Mouse (Mus musculus): ENCODE data around the gene Rab22a. TPM values are rescaled to one million over a fixed set of nuclear protein-coding genes. Genes with fewer than 3 reads are reported as not detected.

Rab22a gene
- polyA plus RNA-seq, 1 experiment from 2014 or later, result 33.0 TPM

- Histone ChIP-seq H3K4me1 (peaks cover 4% of the 10 kb centered on the region; the same call in 1 of the 2 replicates), H3K4me2 (no peak overlapping the region), H3K9me3 (no peaks in the 10 kb centered on the region), H3K27ac (no peak overlapping the region), H3K27me3 (replicated peaks) (no peaks in the 10 kb centered on the region), H3K9ac (no peak overlapping the region), H3K36me3 (0 out of 2 replicates have a peak, but pooled peaks cover 7% of the 10 kb centered on the region), H3K4me3 (replicated peaks) (no peak overlapping the region)
- 57% methylated on average over 1 of the region's 1 CpGs for WGBS
- ATAC-seq (ENCODE audit: insufficient read depth, low FRiP score, low read depth), result 0 out of 2 replicates have a peak, but pooled peaks have one; percentile 17
Measured at GRCm38 (mm10) chr2:173673469-173673868, 13.9 kb downstream of the Rab22a start.

- Histone ChIP-seq H3K27ac (no peak overlapping the region), H3K4me3 (replicated peaks) (no peak overlapping the region), H3K27me3 (replicated peaks) (no peaks in the 10 kb centered on the region), H3K4me1 (peaks cover 8% of the 10 kb centered on the region; the same call in 1 of the 2 replicates), H3K36me3 (0 out of 2 replicates have a peak, but pooled peaks cover 3% of the 10 kb centered on the region), H3K9ac (no peak overlapping the region), H3K4me2 (no peak overlapping the region), H3K9me3 (no peaks in the 10 kb centered on the region)
- WGBS, result 86% methylated on average over 2 of the region's 2 CpGs
- ATAC-seq (ENCODE audit: insufficient read depth, low FRiP score, low read depth), result no peak
Measured at GRCm38 (mm10) chr2:173678593-173678992, 19.0 kb downstream of the Rab22a start.

GRCm38 (mm10) chr2:173679217-173679616, 19.7 kb downstream of the Rab22a start:
- 59% methylated on average over 3 of the region's 3 CpGs for WGBS

GRCm38 (mm10) chr2:173680153-173680552, 20.6 kb downstream of the Rab22a start:
- Histone ChIP-seq H3K4me2 (no peak overlapping the region), H3K27ac (no peak overlapping the region), H3K36me3 (0 out of 2 replicates have a peak, but pooled peaks cover 3% of the 10 kb centered on the region), H3K9ac (no peak overlapping the region), H3K4me3 (replicated peaks) (no peak overlapping the region), H3K27me3 (replicated peaks) (no peaks in the 10 kb centered on the region), H3K4me1 (peaks cover 8% of the 10 kb centered on the region; the same call in 1 of the 2 replicates), H3K9me3 (no peaks in the 10 kb centered on the region)
- 66% methylated on average over 1 of the region's 1 CpGs for WGBS
- no peak for ATAC-seq (ENCODE audit: insufficient read depth, low FRiP score, low read depth)

More at GRCm38 (mm10) chr2:173679217-173679616, 19.7 kb downstream of the Rab22a start:
- Histone ChIP-seq H3K4me1 (peaks cover 8% of the 10 kb centered on the region; the same call in 1 of the 2 replicates), H3K9me3 (no peaks in the 10 kb centered on the region), H3K9ac (no peak overlapping the region), H3K4me2 (no peak overlapping the region), H3K27ac (no peak overlapping the region), H3K4me3 (replicated peaks) (no peak overlapping the region), H3K27me3 (replicated peaks) (no peaks in the 10 kb centered on the region), H3K36me3 (0 out of 2 replicates have a peak, but pooled peaks cover 3% of the 10 kb centered on the region)
- no peak for ATAC-seq (ENCODE audit: insufficient read depth, low FRiP score, low read depth)

- ATAC-seq (ENCODE audit: insufficient read depth, low FRiP score, low read depth), result no peak
- no peaks in the 10 kb centered on the region for H3K36me3 ChIP-seq
- no peaks in the 10 kb centered on the region for H3K9me3 ChIP-seq
- no peak overlapping the region for H3K4me2 ChIP-seq
- 60% methylated on average over 10 of the region's 10 CpGs for WGBS
- no peak overlapping the region for H3K4me3 ChIP-seq (replicated peaks)
- 0 out of 2 replicates have a peak, but pooled peaks cover 10% of the 10 kb centered on the region for H3K4me1 ChIP-seq
- H3K9ac ChIP-seq, result no peak overlapping the region
- H3K27me3 ChIP-seq (replicated peaks), result no peaks in the 10 kb centered on the region
- no peak overlapping the region for H3K27ac ChIP-seq
Measured at GRCm38 (mm10) chr2:173682773-173683172, 23.2 kb downstream of the Rab22a start.

- no peak overlapping the region for H3K4me2 ChIP-seq
- peaks cover 8% of the 10 kb centered on the region; the same call in 1 of the 2 replicates for H3K36me3 ChIP-seq
- H3K4me3 ChIP-seq (replicated peaks), result no peak overlapping the region
- no peak overlapping the region for H3K9ac ChIP-seq
- H3K4me1 ChIP-seq, result 0 out of 2 replicates have a peak, but pooled peaks cover 6% of the 10 kb centered on the region
- WGBS, result 85% methylated on average over 3 of the region's 3 CpGs
- no peak for ATAC-seq (ENCODE audit: insufficient read depth, low FRiP score, low read depth)
- no peaks in the 10 kb centered on the region for H3K9me3 ChIP-seq
- no peak overlapping the region for H3K27ac ChIP-seq
- no peaks in the 10 kb centered on the region for H3K27me3 ChIP-seq (replicated peaks)
Measured at GRCm38 (mm10) chr2:173685781-173686361, 26.3 kb downstream of the Rab22a start.

GRCm38 (mm10) chr2:173687363-173687762, 27.8 kb downstream of the Rab22a start:
- no peaks in the 10 kb centered on the region for H3K27me3 ChIP-seq (replicated peaks)
- H3K4me1 ChIP-seq, result 0 out of 2 replicates have a peak, but pooled peaks cover 6% of the 10 kb centered on the region
- WGBS, result 80% methylated on average over 5 of the region's 5 CpGs
- no peak overlapping the region for H3K27ac ChIP-seq
- H3K9me3 ChIP-seq, result no peaks in the 10 kb centered on the region
- H3K4me3 ChIP-seq (replicated peaks), result no peak overlapping the region
- no peak overlapping the region for H3K4me2 ChIP-seq
- H3K36me3 ChIP-seq, result peaks cover 15% of the 10 kb centered on the region
- no peak overlapping the region for H3K9ac ChIP-seq
- no peak for ATAC-seq (ENCODE audit: insufficient read depth, low FRiP score, low read depth)

- H3K27me3 ChIP-seq (replicated peaks), result no peaks in the 10 kb centered on the region
- H3K4me2 ChIP-seq, result no peak overlapping the region
- no peak overlapping the region for H3K4me3 ChIP-seq (replicated peaks)
- 0 out of 2 replicates have a peak, but pooled peaks cover 6% of the 10 kb centered on the region for H3K4me1 ChIP-seq
- peaks cover 20% of the 10 kb centered on the region for H3K36me3 ChIP-seq
- no peak for ATAC-seq (ENCODE audit: insufficient read depth, low FRiP score, low read depth)
- H3K9ac ChIP-seq, result no peak overlapping the region
- H3K27ac ChIP-seq, result no peak overlapping the region
- H3K9me3 ChIP-seq, result no peaks in the 10 kb centered on the region
Measured at GRCm38 (mm10) chr2:173689835-173690234, 30.3 kb downstream of the Rab22a start.

GRCm38 (mm10) chr2:173691748-173692147, 32.2 kb downstream of the Rab22a start:
- no peaks in the 10 kb centered on the region for H3K27me3 ChIP-seq (replicated peaks)
- H3K4me3 ChIP-seq (replicated peaks), result no peak overlapping the region
- H3K9ac ChIP-seq, result no peak overlapping the region
- 73% methylated on average over 6 of the region's 6 CpGs for WGBS
- peaks cover 20% of the 10 kb centered on the region for H3K36me3 ChIP-seq
- no peak overlapping the region for H3K4me2 ChIP-seq
- ATAC-seq (ENCODE audit: insufficient read depth, low FRiP score, low read depth), result no peak
- H3K9me3 ChIP-seq, result no peaks in the 10 kb centered on the region
- H3K4me1 ChIP-seq, result no peaks in the 10 kb centered on the region
- H3K27ac ChIP-seq, result no peak overlapping the region

GRCm38 (mm10) chr2:173692693-173693092, 33.1 kb downstream of the Rab22a start:
- no peaks in the 10 kb centered on the region for H3K4me1 ChIP-seq
- peaks cover 23% of the 10 kb centered on the region for H3K36me3 ChIP-seq
- no peak overlapping the region for H3K4me3 ChIP-seq (replicated peaks)
- no peak overlapping the region for H3K4me2 ChIP-seq
- no peak for ATAC-seq (ENCODE audit: insufficient read depth, low FRiP score, low read depth)
- no peaks in the 10 kb centered on the region for H3K9me3 ChIP-seq
- WGBS, result 90% methylated on average over 2 of the region's 2 CpGs
- no peaks in the 10 kb centered on the region for H3K27me3 ChIP-seq (replicated peaks)
- no peak overlapping the region for H3K27ac ChIP-seq
- no peak overlapping the region for H3K9ac ChIP-seq

- no peak; the same call in 1 of the 2 replicates for ATAC-seq (ENCODE audit: insufficient read depth, low FRiP score, low read depth)
- no peaks in the 10 kb centered on the region for H3K9me3 ChIP-seq
- no peak overlapping the region for H3K27ac ChIP-seq
- H3K4me2 ChIP-seq, result no peak overlapping the region
- WGBS, result 72% methylated on average over 3 of the region's 3 CpGs
- peaks cover 29% of the 10 kb centered on the region for H3K36me3 ChIP-seq
- H3K4me1 ChIP-seq, result no peaks in the 10 kb centered on the region
- H3K9ac ChIP-seq, result no peak overlapping the region
- no peak overlapping the region for H3K4me3 ChIP-seq (replicated peaks)
- no peaks in the 10 kb centered on the region for H3K27me3 ChIP-seq (replicated peaks)
Measured at GRCm38 (mm10) chr2:173698850-173699249, 39.3 kb downstream of the Rab22a start.

- Histone ChIP-seq H3K9ac (no peak overlapping the region), H3K9me3 (no peaks in the 10 kb centered on the region), H3K4me1 (no peaks in the 10 kb centered on the region), H3K4me2 (no peak overlapping the region), H3K4me3 (replicated peaks) (no peak overlapping the region), H3K27me3 (replicated peaks) (no peaks in the 10 kb centered on the region), H3K36me3 (peaks cover 37% of the 10 kb centered on the region), H3K27ac (peak overlapping the region; percentile 73; the same call in 1 of the 2 replicates)
- 54% methylated on average over 16 of the region's 16 CpGs for WGBS
- ATAC-seq (ENCODE audit: insufficient read depth, low FRiP score, low read depth), result no peak
Measured at GRCm38 (mm10) chr2:173702096-173702866, 42.7 kb downstream of the Rab22a start.

Data from stomach, embryonic 15.5 days (tissue).